Mouse (Mus musculus) stomach, embryonic 16.5 days (tissue): ENCODE results near the gene Olfr47. TPM values are rescaled to one million over a fixed set of nuclear protein-coding genes. Genes with fewer than 3 reads are reported as not detected.

Experiments used
- polyA plus RNA-seq: library from polyadenylated mRNA; unstranded; fragments of >200 nt; fragmentation: Nextera tagmentation; extraction: Ambion mirVana; gene quantifications from 2 replicates; pipeline ENCODE4 v1.2.1, GENCODE M21; 2015

The Olfr47 gene
- polyA plus RNA-seq, 1 experiment from 2014 or later = not detected

Other genes with a start within 250 kb of the Olfr47 start
- gene Olfr441, start 125.2 kb upstream of the Olfr47 start, polyA plus RNA-seq = not detected in 2 replicates
- gene Olfr237-ps1, start 85.0 kb upstream of the Olfr47 start, polyA plus RNA-seq = not detected in 2 replicates
- gene Olfr437, start 68.2 kb upstream of the Olfr47 start, polyA plus RNA-seq = not detected in 2 replicates
- gene Olfr13, start 59.4 kb upstream of the Olfr47 start, polyA plus RNA-seq = not detected in 2 replicates
- not detected in 2 replicates for gene Olfr435, start 34.4 kb upstream of the Olfr47 start, polyA plus RNA-seq
- not detected in 2 replicates for gene Olfr434, start 18.5 kb upstream of the Olfr47 start, polyA plus RNA-seq
- gene Arhgef5, start 34.1 kb downstream of the Olfr47 start, polyA plus RNA-seq = 21.0 and 23.5 TPM in 2 replicates
- gene Nobox, start 78.0 kb downstream of the Olfr47 start, polyA plus RNA-seq = not detected in 2 replicates